Mouse (Mus musculus): ENCODE data around the gene Samm50.

Samm50 gene

DNA sequence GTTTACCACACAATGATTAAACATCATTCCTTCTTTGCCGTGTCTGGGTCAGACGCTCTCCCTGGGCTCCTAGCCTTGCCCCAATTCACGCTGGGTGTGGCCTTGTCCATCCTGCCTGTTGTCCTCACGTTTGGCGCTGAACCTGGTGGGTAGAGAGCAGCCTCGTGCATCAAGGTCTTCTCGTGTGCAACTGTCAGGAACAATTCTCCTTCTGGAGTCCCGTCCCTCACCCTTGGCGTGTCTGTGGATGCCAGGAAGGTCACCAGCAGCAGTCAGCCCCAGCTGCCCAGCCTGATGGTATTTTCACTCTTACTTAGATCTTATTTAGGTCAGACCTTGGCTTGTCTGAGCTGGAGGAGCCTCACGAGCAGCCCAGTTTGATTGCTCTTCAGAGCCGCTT lies 73.1 kb downstream of the Samm50 start:
- H3K27me3 ChIP-seq (ENCODE audit: insufficient read depth, low read length): no peaks in the 10 kb centered on the region
- no peak overlapping the region for H3K4me3 ChIP-seq (replicated peaks; ENCODE audit: low read length)
- H3K36me3 ChIP-seq (ENCODE audit: insufficient read depth, low read length): peaks cover 68% of the 10 kb centered on the region
- H3K4me1 ChIP-seq (replicated peaks; ENCODE audit: low read depth, low read length): peaks cover 47% of the 10 kb centered on the region
- TF ChIP-seq POU5F1 (IDR thresholded peaks at IDR 0.05; ENCODE audit: borderline replicate concordance, low read length) (no peak), CTCF (conservative IDR thresholded peaks at IDR 0.05; ENCODE audit: low read length) (no peak), NANOG (IDR thresholded peaks at IDR 0.05; ENCODE audit: borderline replicate concordance, low read length) (no peak)
- no peaks in the 10 kb centered on the region for H3K9me3 ChIP-seq (ENCODE audit: low read length)

DNA sequence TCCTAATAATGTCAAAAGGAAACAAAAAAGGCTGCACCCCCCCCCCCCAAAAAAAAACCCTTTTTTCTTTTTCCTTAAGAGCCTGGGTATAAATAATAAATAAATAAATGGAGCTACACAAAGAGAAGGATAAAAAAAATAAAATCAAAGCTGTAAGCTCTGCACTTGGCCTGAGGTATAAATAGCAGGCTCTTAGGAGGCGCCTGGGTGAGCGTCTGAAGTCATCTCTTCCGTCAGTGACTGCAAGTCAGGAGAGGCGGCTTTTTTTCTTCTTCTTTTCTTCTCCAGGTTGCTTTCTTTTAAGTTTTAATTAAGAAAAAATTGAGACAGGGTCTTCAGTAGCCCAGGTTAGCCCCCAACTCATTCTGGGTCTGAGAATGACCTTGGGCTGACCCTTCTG lies 74.2 kb downstream of the Samm50 start:
- Histone ChIP-seq H3K27me3 (ENCODE audit: insufficient read depth, low read length) (no peaks in the 10 kb centered on the region), H3K4me3 (replicated peaks; ENCODE audit: low read length) (no peak overlapping the region), H3K9me3 (ENCODE audit: low read length) (no peaks in the 10 kb centered on the region), H3K36me3 (ENCODE audit: insufficient read depth, low read length) (peaks cover 70% of the 10 kb centered on the region), H3K4me1 (replicated peaks; ENCODE audit: low read depth, low read length) (peaks cover 36% of the 10 kb centered on the region)
- TF ChIP-seq POU5F1 (IDR thresholded peaks at IDR 0.05; ENCODE audit: borderline replicate concordance, low read length) (no peak), NANOG (IDR thresholded peaks at IDR 0.05; ENCODE audit: borderline replicate concordance, low read length) (no peak), CTCF (conservative IDR thresholded peaks at IDR 0.05; ENCODE audit: low read length) (no peak)
